Mouse (Mus musculus): Measurements from ENCODE around the gene Pmvk. TPM values are rescaled to one million over a fixed set of nuclear protein-coding genes. Genes with fewer than 3 reads are reported as not detected.

Gene Pmvk
- 67.9 TPM for polyA plus RNA-seq (2014; fragmentation: Illumina TruSeq; extraction: RNeasy Lipid Tissue Mini Kit (QIAGEN cat#74804); ENCODE audit: insufficient read depth, low read depth, low replicate concordance)

DNA sequence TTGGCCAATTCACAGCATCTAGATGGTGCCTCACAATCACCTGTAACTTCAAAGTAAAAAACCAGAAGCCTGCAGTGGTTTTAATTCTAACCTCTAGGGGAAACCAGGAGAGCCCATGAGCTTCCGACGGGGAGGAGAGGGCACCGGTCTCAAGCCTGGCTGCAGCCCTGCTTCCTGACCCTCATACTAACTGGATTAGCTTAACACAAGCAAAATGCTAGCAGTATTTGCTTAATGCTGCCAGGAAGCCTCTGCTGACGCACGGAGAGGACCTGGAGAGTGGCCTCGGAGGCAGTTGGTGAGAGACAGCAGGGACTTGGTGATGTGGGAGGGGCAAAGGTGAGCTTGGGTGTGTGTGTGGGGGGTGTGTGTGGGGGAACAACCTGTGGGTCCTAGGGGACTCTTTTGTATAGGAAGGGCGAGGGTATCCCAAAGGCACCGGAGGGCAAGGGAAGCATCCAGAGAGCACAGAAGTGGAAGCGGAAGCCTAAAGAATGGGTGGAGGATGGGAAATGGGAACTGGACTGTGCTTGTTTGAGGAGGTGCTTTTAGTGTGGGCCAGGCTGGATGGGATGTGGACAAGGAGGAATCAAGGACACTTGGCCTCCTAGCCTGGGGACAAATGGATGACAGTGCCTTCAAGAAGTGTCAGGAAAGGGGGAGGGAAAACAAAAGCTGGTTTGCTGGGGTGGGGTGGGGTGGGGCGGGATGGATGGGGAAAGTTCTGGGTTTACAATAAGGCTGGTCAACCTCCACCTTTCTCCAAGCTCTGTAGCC, at the start of gene Pmvk:
Gene Pmvk, plus strand, starts transcription at position 141 of the 777 bp plus-strand sequence.

GRCm38 (mm10) chr3:89411490-89412393, 42.6 kb upstream of the Pmvk start, which contains the start of gene Flad1:
Gene Flad1 (minus strand): TSS chr3:89411870.

GRCm38 (mm10) chr3:89418170-89418860, 36.0 kb upstream of the Pmvk start, which contains the start of the genes Cks1b and Shc1:
Gene Cks1b (minus strand): TSS chr3:89418383.
Gene Shc1 (plus strand): TSS chr3:89418443.

DNA sequence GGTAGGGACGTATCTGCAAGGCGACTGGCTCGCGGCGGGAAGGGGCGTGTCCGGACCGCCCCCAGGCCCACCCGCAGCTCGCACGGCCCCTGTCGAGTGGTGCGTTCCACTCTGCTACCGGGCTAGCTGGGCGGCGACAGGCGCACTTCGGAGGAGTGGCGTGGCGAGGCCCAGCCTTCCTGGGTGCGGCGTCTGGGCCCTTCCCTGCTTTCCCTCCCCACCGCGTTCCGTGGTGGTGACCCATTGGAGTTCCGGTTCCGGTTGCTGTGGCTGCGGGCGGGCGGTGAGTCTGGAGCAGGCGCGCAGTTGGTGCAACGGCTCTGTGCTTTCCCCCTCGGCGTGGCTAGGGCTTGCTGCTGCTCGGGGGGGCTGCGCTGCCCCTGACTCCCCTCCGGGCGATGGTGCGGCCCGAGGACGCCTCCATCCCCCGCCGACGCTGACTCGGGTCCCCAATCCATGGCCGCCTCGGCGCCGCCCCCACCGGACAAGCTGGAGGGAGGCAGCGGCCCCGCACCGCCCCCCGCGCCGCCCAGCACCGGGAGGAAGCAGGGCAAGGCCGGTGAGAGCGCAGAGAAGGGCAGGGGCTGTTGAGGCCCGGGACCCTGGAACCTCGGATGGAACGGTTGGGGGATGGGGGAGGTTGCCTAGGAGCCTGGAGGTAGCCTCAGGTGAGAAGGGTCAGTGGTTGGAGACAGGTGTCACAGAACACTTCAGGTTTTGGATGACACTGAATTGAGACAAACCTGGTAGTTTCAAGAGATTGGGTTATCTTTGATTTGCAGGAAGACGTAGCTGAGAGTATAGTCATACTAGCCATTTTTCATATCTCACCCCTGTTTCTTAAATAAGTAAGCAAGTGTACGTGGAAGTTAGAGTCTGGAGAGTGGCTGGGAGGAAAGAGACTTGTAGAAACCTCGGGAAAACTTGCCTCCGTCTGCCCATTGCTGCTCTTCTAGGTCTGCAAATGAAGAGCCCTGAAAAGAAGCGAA, 23.9 kb upstream of the Pmvk start, which contains the start of gene Pygo2:
Gene Pygo2, plus strand, starts transcription at position 44 of the 989 bp plus-strand sequence.

GRCm38 (mm10) chr3:89436176-89437113, 17.9 kb upstream of the Pmvk start, which contains the start of gene Pbxip1:
Gene Pbxip1 (plus strand): TSS chr3:89436706.

Other genes starting within 250 kb of the Pmvk start
- 37.7 TPM for gene Thbs3, start 239.4 kb upstream of the Pmvk start, polyA plus RNA-seq (2014; fragmentation: Illumina TruSeq; extraction: RNeasy Lipid Tissue Mini Kit (QIAGEN cat#74804); ENCODE audit: insufficient read depth, low read depth, low replicate concordance)
- 75.1 TPM for gene Mtx1, start 227.5 kb upstream of the Pmvk start, polyA plus RNA-seq (2014; fragmentation: Illumina TruSeq; extraction: RNeasy Lipid Tissue Mini Kit (QIAGEN cat#74804); ENCODE audit: insufficient read depth, low read depth, low replicate concordance)
- 195 TPM for gene Muc1, start 225.5 kb upstream of the Pmvk start, polyA plus RNA-seq (2014; fragmentation: Illumina TruSeq; extraction: RNeasy Lipid Tissue Mini Kit (QIAGEN cat#74804); ENCODE audit: insufficient read depth, low read depth, low replicate concordance)
- 122 TPM for gene Krtcap2, start 208.6 kb upstream of the Pmvk start, polyA plus RNA-seq (2014; fragmentation: Illumina TruSeq; extraction: RNeasy Lipid Tissue Mini Kit (QIAGEN cat#74804); ENCODE audit: insufficient read depth, low read depth, low replicate concordance)
- 2.3 TPM for gene Trim46, start 208.2 kb upstream of the Pmvk start, polyA plus RNA-seq (2014; fragmentation: Illumina TruSeq; extraction: RNeasy Lipid Tissue Mini Kit (QIAGEN cat#74804); ENCODE audit: insufficient read depth, low read depth, low replicate concordance)
- gene Dpm3, start 195.2 kb upstream of the Pmvk start, polyA plus RNA-seq (2014; fragmentation: Illumina TruSeq; extraction: RNeasy Lipid Tissue Mini Kit (QIAGEN cat#74804); ENCODE audit: insufficient read depth, low read depth, low replicate concordance), result 220 TPM
- 90.4 TPM for gene Slc50a1, start 184.0 kb upstream of the Pmvk start, polyA plus RNA-seq (2014; fragmentation: Illumina TruSeq; extraction: RNeasy Lipid Tissue Mini Kit (QIAGEN cat#74804); ENCODE audit: insufficient read depth, low read depth, low replicate concordance)
- 102 TPM for gene Efna1, start 173.4 kb upstream of the Pmvk start, polyA plus RNA-seq (2014; fragmentation: Illumina TruSeq; extraction: RNeasy Lipid Tissue Mini Kit (QIAGEN cat#74804); ENCODE audit: insufficient read depth, low read depth, low replicate concordance)
- gene Efna3, start 131.6 kb upstream of the Pmvk start, polyA plus RNA-seq (2014; fragmentation: Illumina TruSeq; extraction: RNeasy Lipid Tissue Mini Kit (QIAGEN cat#74804); ENCODE audit: insufficient read depth, low read depth, low replicate concordance), result 0.75 TPM
- 1.5 TPM for gene Efna4, start 116.5 kb upstream of the Pmvk start, polyA plus RNA-seq (2014; fragmentation: Illumina TruSeq; extraction: RNeasy Lipid Tissue Mini Kit (QIAGEN cat#74804); ENCODE audit: insufficient read depth, low read depth, low replicate concordance)
- gene Adam15, start 104.5 kb upstream of the Pmvk start, polyA plus RNA-seq (2014; fragmentation: Illumina TruSeq; extraction: RNeasy Lipid Tissue Mini Kit (QIAGEN cat#74804); ENCODE audit: insufficient read depth, low read depth, low replicate concordance), result 109 TPM
- 0.17 TPM for gene Dcst2, start 92.6 kb upstream of the Pmvk start, polyA plus RNA-seq (2014; fragmentation: Illumina TruSeq; extraction: RNeasy Lipid Tissue Mini Kit (QIAGEN cat#74804); ENCODE audit: insufficient read depth, low read depth, low replicate concordance)
- gene Dcst1, start 89.3 kb upstream of the Pmvk start, polyA plus RNA-seq (2014; fragmentation: Illumina TruSeq; extraction: RNeasy Lipid Tissue Mini Kit (QIAGEN cat#74804); ENCODE audit: insufficient read depth, low read depth, low replicate concordance), result not detected
- 20.1 TPM for gene Zbtb7b, start 59.8 kb upstream of the Pmvk start, polyA plus RNA-seq (2014; fragmentation: Illumina TruSeq; extraction: RNeasy Lipid Tissue Mini Kit (QIAGEN cat#74804); ENCODE audit: insufficient read depth, low read depth, low replicate concordance)
- not detected for gene Lenep, start 51.7 kb upstream of the Pmvk start, polyA plus RNA-seq (2014; fragmentation: Illumina TruSeq; extraction: RNeasy Lipid Tissue Mini Kit (QIAGEN cat#74804); ENCODE audit: insufficient read depth, low read depth, low replicate concordance)
- 9.7 TPM for gene Flad1, start 42.7 kb upstream of the Pmvk start, polyA plus RNA-seq (2014; fragmentation: Illumina TruSeq; extraction: RNeasy Lipid Tissue Mini Kit (QIAGEN cat#74804); ENCODE audit: insufficient read depth, low read depth, low replicate concordance)
- gene Cks1b, start 36.2 kb upstream of the Pmvk start, polyA plus RNA-seq (2014; fragmentation: Illumina TruSeq; extraction: RNeasy Lipid Tissue Mini Kit (QIAGEN cat#74804); ENCODE audit: insufficient read depth, low read depth, low replicate concordance), result 11.5 TPM
- 31.8 TPM for gene Shc1, start 36.1 kb upstream of the Pmvk start, polyA plus RNA-seq (2014; fragmentation: Illumina TruSeq; extraction: RNeasy Lipid Tissue Mini Kit (QIAGEN cat#74804); ENCODE audit: insufficient read depth, low read depth, low replicate concordance)
- 31.0 TPM for gene Pygo2, start 24.3 kb upstream of the Pmvk start, polyA plus RNA-seq (2014; fragmentation: Illumina TruSeq; extraction: RNeasy Lipid Tissue Mini Kit (QIAGEN cat#74804); ENCODE audit: insufficient read depth, low read depth, low replicate concordance)
- 39.9 TPM for gene Pbxip1, start 17.8 kb upstream of the Pmvk start, polyA plus RNA-seq (2014; fragmentation: Illumina TruSeq; extraction: RNeasy Lipid Tissue Mini Kit (QIAGEN cat#74804); ENCODE audit: insufficient read depth, low read depth, low replicate concordance)
- 1.2 TPM for gene Kcnn3, start 65.6 kb downstream of the Pmvk start, polyA plus RNA-seq (2014; fragmentation: Illumina TruSeq; extraction: RNeasy Lipid Tissue Mini Kit (QIAGEN cat#74804); ENCODE audit: insufficient read depth, low read depth, low replicate concordance)